Mouse (Mus musculus) CD4-positive, CD25-positive, alpha-beta regulatory T cell, adult 4 months (primary cell): ENCODE results near the gene Tubgcp6. TPM values are rescaled to one million over a fixed set of nuclear protein-coding genes. Genes with fewer than 3 reads are reported as not detected.
A peak's percentile ranks its signal among the peaks of the same experiment; 100 is the strongest.

ENCODE experiments used
- ATAC-seq: one replicate; pipeline ENCODE4 v1.8.0; 2017
- polyA plus RNA-seq, 2 experiments: library from polyadenylated mRNA; unstranded; fragments of 100-300 nt; shearing (Covaris generic); gene quantifications; one replicate each; pipeline ENCODE4 v1.2.1; 2017

The Tubgcp6 gene
- polyA plus RNA-seq, 2 experiments from 2014 or later, result 16.0 to 17.5 TPM

DNA sequence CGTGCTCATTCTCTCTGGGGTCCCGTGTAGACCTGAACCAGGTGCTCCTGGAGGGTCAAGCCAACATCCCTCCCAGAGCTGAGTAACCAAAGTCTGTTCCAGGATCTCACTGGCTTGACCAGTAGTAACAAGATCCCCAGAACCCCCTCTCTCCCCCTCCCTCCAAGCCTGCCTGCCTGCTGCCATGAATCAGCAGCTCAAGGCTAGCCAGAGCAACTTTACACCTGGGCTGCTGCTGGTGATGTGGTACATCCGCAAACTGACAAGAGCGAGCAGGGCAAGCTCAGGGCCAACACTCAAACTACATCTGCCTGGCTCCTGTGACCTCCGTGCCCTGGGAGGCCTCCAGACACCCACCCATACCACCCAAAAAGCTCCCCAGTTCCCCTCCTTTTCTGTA, 18.5 kb upstream of the Tubgcp6 start:
- ATAC-seq, result no peak

DNA sequence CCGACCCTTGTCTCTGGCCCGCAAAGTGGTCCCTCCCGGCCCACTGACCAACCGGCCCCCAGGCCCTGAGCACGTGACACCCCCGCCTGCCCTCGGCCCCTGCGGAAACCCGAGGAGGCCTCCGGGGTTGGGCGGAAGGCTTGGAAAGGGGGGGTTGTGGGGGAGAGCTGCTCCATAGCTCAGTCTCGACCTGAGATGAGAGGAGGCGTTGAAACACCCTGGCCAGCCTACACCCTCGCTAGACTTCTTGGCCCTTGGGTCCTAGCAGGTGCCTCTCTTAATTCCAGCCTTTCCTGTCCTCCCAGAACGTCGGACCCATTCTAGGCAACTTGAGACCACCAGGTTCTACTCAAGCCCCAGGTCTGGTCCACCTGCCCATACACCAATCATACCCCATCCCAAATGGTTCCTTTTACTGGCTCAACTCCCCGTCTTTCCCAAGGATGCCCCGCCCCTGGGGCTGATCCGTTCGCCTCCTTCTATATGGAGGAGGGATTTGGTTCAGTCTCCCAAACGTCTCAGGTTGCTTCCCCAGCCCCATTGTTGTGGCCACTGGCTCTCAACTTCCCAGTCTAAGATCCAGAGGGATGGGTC, 17.8 kb upstream of the Tubgcp6 start, which contains the start of gene Mapk12:
Mapk12 (minus strand) TSS at position 45 of the 594 bp plus-strand sequence.
- peak; percentile 58 for ATAC-seq

- ATAC-seq, result peak; percentile 66
Observed at GRCm38 (mm10) chr15:89140048-89140658, 17.2 kb upstream of the Tubgcp6 start.

GRCm38 (mm10) chr15:89138531-89138930, 15.6 kb upstream of the Tubgcp6 start:
- no peak for ATAC-seq

GRCm38 (mm10) chr15:89138046-89138405, 15.1 kb upstream of the Tubgcp6 start:
- ATAC-seq, result no peak

GRCm38 (mm10) chr15:89137378-89138045, 14.6 kb upstream of the Tubgcp6 start:
- no peak for ATAC-seq

- ATAC-seq, result no peak
Observed at GRCm38 (mm10) chr15:89136461-89137155, 13.7 kb upstream of the Tubgcp6 start.

DNA sequence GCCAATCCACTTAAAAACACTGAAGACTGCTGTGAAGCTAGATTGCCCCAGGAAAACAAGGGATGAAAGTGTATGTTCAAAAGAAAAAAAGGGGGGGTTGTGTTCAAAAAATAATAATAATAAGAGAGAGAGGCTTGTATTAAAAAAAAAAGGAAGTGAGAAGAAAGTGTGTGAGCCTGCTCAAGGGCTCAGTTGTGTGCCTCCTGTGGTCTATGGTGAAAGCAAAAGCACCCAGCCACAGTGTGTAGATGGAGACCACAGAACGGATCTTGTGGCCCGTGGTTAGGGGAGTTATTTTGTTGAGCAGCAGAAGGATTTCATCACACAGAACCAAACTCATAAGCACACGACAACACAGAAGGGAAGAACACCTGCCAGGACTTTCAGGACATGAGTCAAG, 8.4 kb upstream of the Tubgcp6 start:
- ATAC-seq, result peak; percentile 74

DNA sequence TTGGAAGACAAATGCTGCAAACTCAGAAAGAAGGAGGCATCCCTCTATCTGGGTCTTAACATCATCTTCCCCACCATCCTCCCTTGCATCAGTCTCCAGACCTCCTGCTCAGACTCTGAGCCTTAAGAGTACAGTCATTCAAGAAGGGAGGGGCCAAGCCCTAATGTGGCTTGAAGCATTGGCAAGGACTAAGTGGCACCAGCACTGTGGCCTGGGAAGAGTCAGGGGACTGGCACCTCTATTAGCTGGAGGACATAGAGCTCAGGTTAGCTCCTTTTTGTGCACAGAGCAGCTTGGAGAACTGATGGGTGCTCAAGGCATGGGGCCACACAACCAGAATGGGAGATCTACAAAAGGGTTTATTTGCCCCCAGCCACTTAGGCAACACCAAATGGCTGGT, 7.3 kb upstream of the Tubgcp6 start:
- no peak for ATAC-seq

GRCm38 (mm10) chr15:89128382-89129350, 5.8 kb upstream of the Tubgcp6 start, which contains the start of gene Hdac10:
TSS of gene Hdac10 (minus strand) at chr15:89128700.
- ATAC-seq, result peak; percentile 83

DNA sequence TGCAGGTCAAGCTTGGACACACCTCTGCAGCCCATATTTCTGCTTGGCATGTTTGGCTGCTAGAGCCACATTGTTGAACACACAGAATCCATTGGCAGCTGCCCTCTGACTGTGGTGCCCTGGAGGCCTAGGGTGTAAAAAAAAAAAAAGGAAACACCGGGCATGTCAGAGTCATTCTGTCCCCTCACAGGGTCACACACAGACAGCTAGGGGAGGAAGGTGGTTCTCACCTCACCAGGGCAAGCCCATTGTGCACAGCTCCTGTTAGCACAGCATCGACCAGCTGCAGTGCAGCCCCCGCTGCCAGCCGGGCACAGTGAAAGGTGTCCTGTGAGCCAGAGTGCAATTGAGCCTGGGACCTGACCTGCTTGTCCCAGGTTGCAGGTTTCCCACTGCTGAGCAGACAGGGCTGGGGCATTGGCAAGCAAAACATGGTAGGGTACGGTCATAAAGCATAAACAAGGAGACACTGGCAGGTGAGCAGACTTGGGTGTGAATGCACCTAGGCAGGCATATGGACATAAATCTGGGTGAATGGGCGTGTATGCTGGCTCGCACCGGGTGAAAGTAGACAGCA, 4.5 kb upstream of the Tubgcp6 start:
- ATAC-seq, result no peak

DNA sequence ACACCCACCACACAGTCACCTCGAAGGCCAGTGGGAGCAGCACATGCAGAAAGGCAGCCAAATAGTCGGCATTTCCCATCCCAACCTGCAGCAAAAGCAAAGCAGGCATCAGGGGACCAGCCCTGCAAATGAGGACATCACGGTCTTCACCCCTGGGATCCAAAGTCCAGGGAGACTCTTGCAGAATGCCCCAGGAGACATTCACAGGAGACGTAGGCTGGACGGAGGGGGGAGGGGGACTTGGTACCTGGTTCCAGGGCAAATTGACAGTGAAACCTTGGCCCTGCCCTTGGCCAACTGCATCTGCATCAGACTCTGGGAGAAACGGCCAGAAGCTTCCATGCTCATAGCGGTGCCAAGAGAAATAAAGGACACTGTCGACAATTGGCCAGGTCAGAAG, 3.7 kb upstream of the Tubgcp6 start:
- ATAC-seq, result no peak

DNA sequence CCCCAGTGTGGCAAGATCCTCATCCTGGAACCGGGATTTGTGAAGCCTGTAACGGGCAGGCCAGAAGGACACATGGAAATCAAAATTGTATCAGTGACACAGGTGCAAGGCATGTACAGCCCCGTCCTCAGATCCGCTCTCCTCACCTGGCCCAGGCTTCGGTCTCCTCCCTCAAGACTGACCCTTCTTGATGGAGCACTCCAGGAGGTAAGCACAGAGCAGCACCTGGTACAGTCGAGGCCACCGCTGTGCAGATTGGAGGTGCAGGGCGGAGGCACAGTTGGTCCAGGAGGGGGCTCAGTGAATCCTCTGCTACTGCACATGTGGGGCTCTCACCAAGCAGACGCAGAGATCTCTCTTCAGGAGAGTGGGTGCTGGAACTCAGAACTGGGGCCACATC, 2.4 kb upstream of the Tubgcp6 start:
- no peak for ATAC-seq

GRCm38 (mm10) chr15:89124312-89124711, 1.4 kb upstream of the Tubgcp6 start:
- no peak for ATAC-seq

DNA sequence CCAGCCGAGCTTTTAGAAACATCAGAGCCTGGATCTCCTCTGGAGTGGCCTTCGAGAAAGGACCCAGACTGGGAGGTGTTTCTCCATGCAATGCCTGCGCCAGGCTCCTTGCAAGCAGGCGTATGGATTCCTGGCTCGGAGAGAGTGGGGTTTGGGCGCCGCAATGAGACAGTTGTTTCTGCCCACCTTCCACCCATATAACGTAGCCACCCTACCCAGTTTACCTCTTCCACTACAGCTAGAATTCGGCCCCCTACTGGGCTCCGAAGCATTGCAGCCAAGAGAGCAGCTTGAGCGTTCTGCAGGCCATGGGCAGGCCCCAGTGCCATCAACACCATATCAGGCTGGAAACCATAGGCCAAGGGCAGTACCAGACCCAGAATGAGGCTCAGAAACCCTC, 683 bp upstream of the Tubgcp6 start:
- no peak for ATAC-seq

- peak; percentile 48 for ATAC-seq
Observed at GRCm38 (mm10) chr15:89118007-89118406, 4.9 kb downstream of the Tubgcp6 start.

DNA sequence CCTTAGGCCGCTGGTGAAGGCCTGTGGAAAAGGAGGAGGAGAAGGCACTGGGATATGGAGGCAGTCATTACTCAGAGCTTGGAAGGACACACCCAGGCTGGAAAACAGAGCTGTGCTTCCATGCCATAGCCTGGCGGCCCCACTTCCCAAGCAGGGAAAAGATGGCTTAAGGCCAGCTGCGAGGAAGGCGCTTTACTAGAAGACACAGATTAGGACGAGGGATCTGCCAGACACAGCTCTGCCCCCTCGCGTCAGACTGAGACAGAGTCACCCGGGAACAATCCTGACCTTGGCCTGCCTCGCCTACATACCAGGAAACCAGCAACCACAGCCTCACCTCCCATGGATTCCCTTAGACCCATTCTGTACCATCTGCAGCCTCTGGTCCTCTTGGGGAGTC, 12.8 kb downstream of the Tubgcp6 start:
- ATAC-seq, result no peak

GRCm38 (mm10) chr15:89106976-89107375, 15.9 kb downstream of the Tubgcp6 start:
- no peak for ATAC-seq

DNA sequence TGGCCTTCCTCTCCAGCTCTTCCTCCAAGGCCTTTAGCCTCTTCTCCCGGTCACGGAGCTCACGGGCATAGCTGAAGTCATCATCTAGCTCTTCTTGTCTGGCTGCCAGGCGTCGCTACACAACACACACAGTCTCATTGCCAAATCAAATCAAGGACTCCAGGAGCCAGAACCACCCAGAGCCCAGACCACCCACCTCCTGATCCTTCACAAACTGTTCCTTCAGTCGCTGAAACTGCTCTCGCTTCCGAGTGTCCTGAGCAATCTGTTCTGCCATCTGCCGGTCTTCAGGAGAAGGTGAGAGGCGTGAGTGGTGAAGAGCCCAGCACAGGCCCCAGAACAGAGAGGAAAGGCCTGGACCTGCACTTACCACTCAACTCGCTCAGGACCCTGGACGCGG, 16.8 kb downstream of the Tubgcp6 start:
- ATAC-seq, result no peak

- ATAC-seq, result no peak
Observed at GRCm38 (mm10) chr15:89104425-89104824, 18.5 kb downstream of the Tubgcp6 start.

GRCm38 (mm10) chr15:89103921-89104320, 19.0 kb downstream of the Tubgcp6 start:
- ATAC-seq, result no peak

GRCm38 (mm10) chr15:89102646-89103045, 20.3 kb downstream of the Tubgcp6 start:
- no peak for ATAC-seq
